Mouse (Mus musculus): ENCODE measurements around the gene Cyth1. TPM values are rescaled to one million over a fixed set of nuclear protein-coding genes. Genes with fewer than 3 reads are reported as not detected.
A peak's percentile ranks its signal among the peaks of the same experiment; 100 is the strongest.

The Cyth1 gene
- total RNA-seq (2014; rRNA removed) = 42.9 and 48.3 TPM in 2 replicates
- 15.7 and 19.5 TPM in 2 replicates for polyA plus RNA-seq (2015; fragmentation: Nextera tagmentation; extraction: Ambion mirVana)

DNA sequence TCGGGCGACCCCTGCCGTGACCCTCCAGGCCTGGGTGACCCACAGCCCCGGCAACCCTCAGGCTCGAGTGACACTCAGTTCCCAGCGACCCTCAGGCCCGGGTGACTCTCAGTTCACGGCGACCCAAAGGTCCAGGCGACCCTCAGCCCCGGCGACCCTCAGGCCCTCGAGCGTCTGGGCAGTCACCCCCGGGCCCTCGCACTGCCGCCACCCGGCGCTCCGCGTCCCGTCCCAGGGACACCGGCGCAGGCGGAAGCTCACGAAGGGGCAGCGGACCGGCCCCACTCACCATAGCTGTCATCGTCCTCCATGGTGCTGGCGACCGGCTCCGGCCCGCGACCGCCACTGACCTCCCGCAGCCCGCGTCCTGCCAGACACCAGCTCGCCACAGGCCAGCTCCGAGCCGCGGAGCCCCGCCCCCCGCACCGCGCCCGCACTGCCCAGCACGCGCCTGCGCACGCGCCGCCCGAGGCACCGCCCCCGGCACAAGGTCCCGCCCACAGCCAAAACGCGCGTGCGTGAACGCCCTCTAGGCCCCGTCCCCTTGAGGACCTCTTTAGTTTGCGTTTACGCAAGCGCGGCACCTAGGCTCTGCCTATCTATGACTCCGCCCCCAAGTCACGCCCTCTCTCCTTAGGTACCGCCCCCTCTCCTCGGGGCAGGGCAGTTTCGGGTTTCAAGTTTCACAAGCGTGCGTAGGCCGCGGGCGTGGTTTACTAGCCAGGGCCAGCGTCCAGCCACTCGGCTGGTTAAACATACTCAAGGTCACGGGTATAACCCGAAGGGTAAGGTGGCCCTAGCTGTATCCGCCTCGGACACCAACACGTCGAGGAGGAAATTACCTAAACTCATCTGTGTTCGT lies at the start of gene Cyth1:
Gene Cyth1 (minus strand): TSS at position 443 of the 862 bp plus-strand sequence.
- Histone ChIP-seq H3K4me1 (ENCODE audit: insufficient read depth, low read length) (peaks cover 15% of the 10 kb centered on the region), H3K4me2 (ENCODE audit: low read depth, low read length) (peak within 1 kb of the TSS; percentile 97), H3K9me3 (ENCODE audit: low read length) (no peaks in the 10 kb centered on the region), H3K4me3 (ENCODE audit: low read length) (peak within 1 kb of the TSS; percentile 87), H3K27me3 (ENCODE audit: insufficient read depth, low read length) (no peaks in the 10 kb centered on the region), H3K36me3 (ENCODE audit: insufficient read depth, low read length) (no peaks in the 10 kb centered on the region), H3K27ac (peak within 1 kb of the TSS; percentile 82), H3K9ac (replicated peaks; ENCODE audit: low read length) (peak within 1 kb of the TSS; percentile 79)
- ATAC-seq (peak; percentile 98), DNase-seq (ENCODE audit: low spot score) (peak; percentile 99)
- TF ChIP-seq CTCF (IDR thresholded peaks at IDR 0.05; ENCODE audit: low read depth) = peak; percentile 13; the same call in 1 of the 2 replicates
- WGBS = under 1% methylated on average over 81 of the region's 86 CpGs

- Histone ChIP-seq H3K27me3 (ENCODE audit: insufficient read depth, low read length) (no peaks in the 10 kb centered on the region), H3K9ac (replicated peaks; ENCODE audit: low read length) (no peak overlapping the region), H3K36me3 (ENCODE audit: insufficient read depth, low read length) (peaks cover 2% of the 10 kb centered on the region; the same call in 1 of the 2 replicates), H3K9me3 (ENCODE audit: low read length) (no peaks in the 10 kb centered on the region), H3K4me1 (ENCODE audit: insufficient read depth, low read length) (no peaks in the 10 kb centered on the region; the same call in 1 of the 2 replicates), H3K4me2 (ENCODE audit: low read depth, low read length) (no peak overlapping the region), H3K4me3 (ENCODE audit: low read length) (no peak overlapping the region), H3K27ac (no peak overlapping the region)
- TF ChIP-seq CTCF (IDR thresholded peaks at IDR 0.05; ENCODE audit: low read depth) = peak; percentile 27; the same call in 1 of the 2 replicates
- 80% methylated on average over 3 of the region's 3 CpGs for WGBS
- ATAC-seq = no peak
- DNase-seq (ENCODE audit: low spot score) = peak; percentile 9
Measured at GRCm38 (mm10) chr11:118297967-118298366, 49.6 kb upstream of the Cyth1 start.

DNA sequence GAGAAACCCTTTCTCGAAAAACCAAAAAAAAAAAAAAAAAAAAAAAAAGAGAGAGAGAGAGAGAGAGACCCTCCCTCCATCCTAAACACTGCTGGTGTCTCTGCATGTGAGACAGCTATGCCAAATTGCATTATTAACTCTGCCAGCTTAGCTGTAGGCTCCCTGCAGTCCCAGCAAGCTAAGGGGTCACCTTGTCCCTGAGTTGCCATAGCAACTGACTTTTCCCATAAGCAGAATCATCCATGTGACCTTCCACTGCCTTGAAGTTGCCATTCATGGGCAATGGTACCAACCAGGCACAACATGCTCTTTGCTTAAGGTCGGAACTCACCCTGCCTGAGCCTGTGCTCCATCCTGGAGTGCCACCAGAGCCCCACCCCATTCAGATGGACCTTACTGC lies 46.6 kb upstream of the Cyth1 start:
- ATAC-seq = no peak
- Histone ChIP-seq H3K36me3 (ENCODE audit: insufficient read depth, low read length) (no peaks in the 10 kb centered on the region), H3K27ac (peak overlapping the region; percentile 64), H3K4me3 (ENCODE audit: low read length) (no peak overlapping the region), H3K27me3 (ENCODE audit: insufficient read depth, low read length) (no peaks in the 10 kb centered on the region), H3K4me1 (ENCODE audit: insufficient read depth, low read length) (no peaks in the 10 kb centered on the region; the same call in 1 of the 2 replicates), H3K9me3 (ENCODE audit: low read length) (no peaks in the 10 kb centered on the region), H3K4me2 (ENCODE audit: low read depth, low read length) (no peak overlapping the region), H3K9ac (replicated peaks; ENCODE audit: low read length) (no peak overlapping the region)
- TF ChIP-seq CTCF (IDR thresholded peaks at IDR 0.05; ENCODE audit: low read depth) = no peak
- 46% methylated on average over 2 of the region's 2 CpGs for WGBS
- peak; percentile 74 for DNase-seq (ENCODE audit: low spot score)

GRCm38 (mm10) chr11:118292671-118293070 lies 44.3 kb upstream of the Cyth1 start:
- H3K4me2 ChIP-seq (ENCODE audit: low read depth, low read length) = no peak overlapping the region
- H3K4me1 ChIP-seq (ENCODE audit: insufficient read depth, low read length) = peaks cover 5% of the 10 kb centered on the region; the same call in 1 of the 2 replicates
- H3K9me3 ChIP-seq (ENCODE audit: low read length) = no peaks in the 10 kb centered on the region
- no peak overlapping the region for H3K4me3 ChIP-seq (ENCODE audit: low read length)
- TF ChIP-seq CTCF (IDR thresholded peaks at IDR 0.05; ENCODE audit: low read depth) = no peak
- no peak for ATAC-seq
- 62% methylated on average over 6 of the region's 6 CpGs for WGBS
- no peak overlapping the region for H3K27ac ChIP-seq
- no peaks in the 10 kb centered on the region for H3K27me3 ChIP-seq (ENCODE audit: insufficient read depth, low read length)
- H3K9ac ChIP-seq (replicated peaks; ENCODE audit: low read length) = no peak overlapping the region
- peak; percentile 32 for DNase-seq (ENCODE audit: low spot score)
- H3K36me3 ChIP-seq (ENCODE audit: insufficient read depth, low read length) = no peaks in the 10 kb centered on the region

DNA sequence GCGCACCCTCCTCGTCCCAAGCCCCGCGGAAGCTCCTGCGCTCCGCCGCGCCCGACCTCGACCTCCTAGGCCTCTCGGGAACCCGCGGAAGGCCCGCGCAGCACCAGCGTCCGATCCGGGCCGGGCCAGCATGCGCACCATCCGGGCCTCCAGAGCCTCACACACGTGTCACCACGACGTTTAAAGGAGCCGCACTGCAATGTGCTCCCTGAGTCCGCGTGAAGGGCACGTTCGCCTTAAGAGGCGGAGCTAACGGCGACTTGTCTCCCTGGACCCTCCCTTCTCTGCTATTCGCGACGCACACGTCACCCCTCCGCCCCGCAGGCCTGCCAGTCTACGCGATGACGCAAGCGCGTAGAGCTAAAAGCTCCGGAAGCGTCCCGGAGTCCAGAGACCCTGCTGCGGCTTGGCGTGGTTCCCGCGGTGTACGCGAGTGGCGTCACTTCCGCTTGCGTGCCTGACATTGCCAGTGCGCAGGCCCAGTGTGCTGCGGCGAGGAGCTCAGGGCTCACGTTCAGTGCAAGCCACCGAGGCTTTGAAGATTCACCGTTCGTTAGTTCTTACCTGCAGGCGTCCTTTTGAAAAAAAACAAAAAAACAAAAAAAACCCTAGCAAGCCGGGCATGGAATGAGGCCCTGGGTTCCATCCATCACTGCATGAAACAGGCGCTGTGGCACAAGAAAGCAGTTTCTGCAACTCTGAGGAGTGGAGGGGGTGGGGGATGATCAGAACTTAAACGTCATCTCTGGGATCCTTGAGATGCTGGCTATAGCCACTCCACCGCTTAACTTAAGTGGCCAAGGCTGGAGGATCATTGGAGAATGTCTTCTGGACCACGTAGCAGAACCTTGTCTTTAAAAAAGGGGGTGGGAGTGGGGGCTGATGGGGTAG lies 41.9 kb upstream of the Cyth1 start, which contains the start of gene Usp36:
Gene Usp36 (minus strand): TSS at position 246 of the 891 bp plus-strand sequence.
- under 1% methylated on average over 68 of the region's 68 CpGs for WGBS
- TF ChIP-seq CTCF (IDR thresholded peaks at IDR 0.05; ENCODE audit: low read depth) = no peak
- Histone ChIP-seq H3K9ac (replicated peaks; ENCODE audit: low read length) (peak within 1 kb of the TSS; percentile 73), H3K27me3 (ENCODE audit: insufficient read depth, low read length) (no peaks in the 10 kb centered on the region), H3K9me3 (ENCODE audit: low read length) (no peaks in the 10 kb centered on the region), H3K36me3 (ENCODE audit: insufficient read depth, low read length) (peaks cover 9% of the 10 kb centered on the region; the same call in 1 of the 2 replicates), H3K4me3 (ENCODE audit: low read length) (peak within 1 kb of the TSS; percentile 88), H3K27ac (peak within 1 kb of the TSS; percentile 88), H3K4me1 (ENCODE audit: insufficient read depth, low read length) (peaks cover 5% of the 10 kb centered on the region; the same call in 1 of the 2 replicates), H3K4me2 (ENCODE audit: low read depth, low read length) (peak within 1 kb of the TSS; percentile 91)
- DNase-seq (ENCODE audit: low spot score) (peak; percentile 100), ATAC-seq (peak; percentile 99)

DNA sequence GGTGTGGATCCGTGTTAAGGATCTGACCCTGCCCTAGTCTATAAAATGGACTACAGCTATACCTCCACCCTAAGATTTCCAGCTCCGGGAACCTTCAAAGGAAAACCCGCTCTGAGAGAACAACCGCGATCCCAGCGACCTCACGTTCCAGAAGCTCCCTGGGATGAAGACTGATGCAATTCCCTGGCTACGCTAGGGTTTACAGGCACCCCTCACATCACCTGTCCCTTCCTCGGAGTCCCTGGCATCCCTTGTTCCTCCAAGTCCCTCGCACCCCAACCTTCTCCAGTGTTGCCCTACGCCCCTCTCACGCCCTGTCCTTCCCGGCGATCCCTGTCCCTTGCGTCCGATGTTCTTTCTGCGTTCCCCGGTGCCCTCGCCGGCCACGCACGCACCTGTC lies 41.2 kb upstream of the Cyth1 start:
- H3K4me3 ChIP-seq (ENCODE audit: low read length) = peak overlapping the region; percentile 88
- TF ChIP-seq CTCF (IDR thresholded peaks at IDR 0.05; ENCODE audit: low read depth) = no peak
- no peaks in the 10 kb centered on the region for H3K9me3 ChIP-seq (ENCODE audit: low read length)
- H3K4me1 ChIP-seq (ENCODE audit: insufficient read depth, low read length) = peaks cover 5% of the 10 kb centered on the region; the same call in 1 of the 2 replicates
- H3K36me3 ChIP-seq (ENCODE audit: insufficient read depth, low read length) = peaks cover 15% of the 10 kb centered on the region
- no peaks in the 10 kb centered on the region for H3K27me3 ChIP-seq (ENCODE audit: insufficient read depth, low read length)
- H3K9ac ChIP-seq (replicated peaks; ENCODE audit: low read length) = peak overlapping the region; percentile 73
- ATAC-seq (no peak; the same call in none of the 2 replicates), DNase-seq (ENCODE audit: low spot score) (peak; percentile 29)
- peak overlapping the region; percentile 91 for H3K4me2 ChIP-seq (ENCODE audit: low read depth, low read length)
- under 1% methylated on average over 22 of the region's 22 CpGs for WGBS
- peak overlapping the region; percentile 88 for H3K27ac ChIP-seq
